Mouse (Mus musculus): Measurements from ENCODE around the gene Pbld2.
A peak's percentile ranks its signal among the peaks of the same experiment; 100 is the strongest.
"Not testable (repeated sequence)": the region's sequence is repeated elsewhere in the genome, so short reads cannot be mapped to it uniquely, and the experiment has no call there.

The Pbld2 gene

GRCm38 (mm10) chr10:63025491-63026011 is 1.4 kb downstream of the Pbld2 start:
- DNase-seq (ENCODE audit: low spot score): no peak

DNA sequence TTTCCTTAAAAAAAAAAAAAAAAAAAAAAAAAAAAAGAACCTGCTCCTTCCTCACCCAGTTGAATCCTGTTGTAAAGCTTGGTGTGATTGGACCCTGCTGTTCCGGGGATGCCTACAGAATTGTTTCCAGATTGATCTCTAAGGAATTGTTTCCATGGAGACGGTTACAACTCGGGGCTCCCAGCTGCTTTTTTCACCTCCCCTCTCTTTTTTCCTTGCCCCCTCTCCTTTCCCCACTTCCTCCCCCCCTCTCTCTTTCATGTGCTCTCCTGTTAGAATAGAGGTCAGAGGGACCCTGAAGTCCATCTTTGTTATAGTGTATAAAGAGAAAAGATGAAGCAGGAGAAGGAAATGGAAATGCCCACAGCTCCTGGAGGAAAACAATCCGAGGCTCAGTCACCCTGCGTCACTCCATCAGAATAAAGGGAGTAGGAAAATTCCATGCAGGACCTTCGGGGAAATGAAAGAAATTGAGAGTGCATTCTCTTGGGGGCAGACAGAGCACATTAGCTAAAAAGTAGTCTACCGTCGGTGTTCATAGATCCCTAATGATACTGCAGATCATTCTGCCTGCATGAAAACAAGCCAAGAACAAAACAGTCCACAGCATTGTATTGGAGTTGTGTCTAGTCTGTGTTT is 2.2 kb downstream of the Pbld2 start:
- no peak for DNase-seq (ENCODE audit: low spot score)

- no peak for DNase-seq (ENCODE audit: low spot score)
These were observed 2.7 kb downstream of the Pbld2 start for GRCm38 (mm10) chr10:63026795-63027160.

GRCm38 (mm10) chr10:63027376-63028161 is 3.5 kb downstream of the Pbld2 start:
- DNase-seq (ENCODE audit: low spot score): no peak

- DNase-seq (ENCODE audit: low spot score): no peak
These were observed 4.3 kb downstream of the Pbld2 start for GRCm38 (mm10) chr10:63028396-63028795.

DNA sequence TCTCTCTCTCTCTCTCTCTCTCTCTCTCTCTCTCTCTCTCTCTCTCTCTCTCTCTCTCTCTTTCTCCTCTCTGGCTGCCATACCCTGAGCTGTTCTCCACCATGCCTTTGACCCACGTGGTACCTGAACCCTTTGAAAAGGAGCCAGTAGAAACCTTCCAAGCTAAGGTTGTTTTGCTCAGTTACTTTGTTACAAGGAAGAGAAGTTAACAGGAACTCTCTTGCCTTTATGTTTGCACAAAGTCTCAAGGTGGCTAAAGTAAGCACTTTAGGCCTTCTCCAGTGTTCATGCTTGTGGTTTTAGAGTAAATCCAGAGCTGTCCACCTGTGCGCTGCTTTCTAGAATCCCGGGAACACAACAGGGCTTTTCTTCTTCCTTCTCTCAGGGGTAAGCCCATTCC is 8.2 kb downstream of the Pbld2 start:
- DNase-seq (ENCODE audit: low spot score): no peak

GRCm38 (mm10) chr10:63032956-63033355 is 8.8 kb downstream of the Pbld2 start:
- no peak for DNase-seq (ENCODE audit: low spot score)

GRCm38 (mm10) chr10:63038571-63039320 is 14.6 kb downstream of the Pbld2 start:
- no peak for DNase-seq (ENCODE audit: low spot score)

GRCm38 (mm10) chr10:63039867-63040628 is 15.9 kb downstream of the Pbld2 start:
- no peak for DNase-seq (ENCODE audit: low spot score)

DNA sequence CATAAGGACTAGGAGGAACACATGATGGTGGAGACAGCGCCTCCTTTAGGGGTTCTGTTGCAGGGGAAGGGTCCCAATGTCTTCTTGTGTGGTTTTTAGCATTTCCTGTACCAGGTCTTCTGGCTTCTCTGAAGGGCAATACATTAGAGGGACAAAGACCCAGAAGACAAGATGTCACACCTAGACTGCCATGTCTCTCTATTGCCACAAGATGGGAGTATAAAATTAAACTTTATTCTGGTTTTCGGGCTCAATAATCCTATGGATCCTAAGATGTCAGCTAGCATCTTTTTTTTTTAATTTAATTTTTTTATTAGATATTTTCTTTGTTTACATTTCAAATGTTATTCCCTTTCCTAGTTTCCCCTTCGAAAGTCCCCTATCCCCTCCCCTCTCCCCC is 19.0 kb downstream of the Pbld2 start:
- no peak for DNase-seq (ENCODE audit: low spot score)

DNA sequence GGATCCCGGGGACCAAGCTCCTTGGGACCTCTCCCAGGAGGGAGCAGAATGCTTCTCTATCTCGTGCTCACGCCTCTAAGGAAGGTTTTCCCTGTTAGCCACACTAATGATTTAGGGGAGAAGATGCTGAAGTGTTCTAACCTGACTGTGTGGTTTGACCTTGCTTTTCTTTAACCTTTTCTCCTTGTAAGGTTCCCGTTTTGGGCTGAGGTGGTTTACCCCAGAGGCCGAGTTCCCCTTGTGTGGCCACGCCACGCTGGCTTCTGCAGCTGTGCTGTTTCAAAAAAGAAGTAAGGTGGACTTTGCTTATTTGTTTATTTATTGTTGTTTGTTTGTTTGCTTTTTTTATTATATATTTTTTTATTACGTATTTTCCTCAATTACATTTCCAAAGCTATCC is 23.6 kb downstream of the Pbld2 start:
- DNase-seq (ENCODE audit: low spot score): no peak

- no peak for DNase-seq (ENCODE audit: low spot score)
These were observed 25.0 kb downstream of the Pbld2 start for GRCm38 (mm10) chr10:63049106-63049505.

GRCm38 (mm10) chr10:63051267-63051666 is 27.2 kb downstream of the Pbld2 start:
- DNase-seq (ENCODE audit: low spot score): no peak

- no peak for DNase-seq (ENCODE audit: low spot score)
These were observed 27.9 kb downstream of the Pbld2 start for GRCm38 (mm10) chr10:63052011-63052410.

GRCm38 (mm10) chr10:63053007-63053406 is 28.9 kb downstream of the Pbld2 start:
- DNase-seq (ENCODE audit: low spot score): no peak

DNA sequence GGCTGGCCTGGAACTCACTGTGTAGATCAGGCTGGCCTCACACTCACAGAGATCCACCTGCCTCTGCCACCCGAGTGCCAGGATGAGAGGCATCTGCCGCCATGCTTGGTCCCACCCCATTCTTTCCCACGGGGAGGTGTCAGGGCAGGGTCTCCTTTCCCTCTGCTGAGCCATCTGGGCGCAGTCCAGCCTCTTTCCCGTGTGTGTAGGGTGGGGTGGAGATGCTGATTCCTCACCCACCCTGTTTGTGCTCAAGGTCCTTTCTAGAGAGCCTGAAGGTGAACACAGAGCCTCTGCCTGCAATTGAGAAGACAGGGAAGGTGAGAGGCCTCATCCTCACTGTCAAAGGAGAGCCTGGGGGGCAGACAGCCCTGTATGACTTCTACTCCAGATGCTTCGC is 30.0 kb downstream of the Pbld2 start:
- not testable (repeated sequence) for DNase-seq (ENCODE audit: low spot score)

DNA sequence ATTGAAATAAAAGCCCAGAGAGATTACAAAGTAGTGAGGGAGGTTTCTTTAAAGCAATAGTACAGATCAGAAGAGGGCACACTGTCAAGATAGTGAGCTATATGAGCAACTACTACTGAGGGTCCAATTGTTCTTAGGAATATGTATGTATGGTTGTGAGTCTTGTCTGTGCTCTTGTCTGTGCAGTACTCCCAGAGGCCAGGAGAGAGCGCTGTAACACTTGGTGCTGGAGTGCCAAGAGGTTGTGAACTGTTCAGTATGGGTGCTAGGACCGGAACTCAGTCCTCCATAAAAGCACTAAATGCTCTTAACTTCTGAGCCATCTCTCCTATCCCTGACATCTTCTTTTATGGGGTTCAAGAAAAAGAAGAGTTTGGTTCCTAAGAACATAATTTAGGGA is 30.5 kb downstream of the Pbld2 start:
- DNase-seq (ENCODE audit: low spot score): no peak

DNA sequence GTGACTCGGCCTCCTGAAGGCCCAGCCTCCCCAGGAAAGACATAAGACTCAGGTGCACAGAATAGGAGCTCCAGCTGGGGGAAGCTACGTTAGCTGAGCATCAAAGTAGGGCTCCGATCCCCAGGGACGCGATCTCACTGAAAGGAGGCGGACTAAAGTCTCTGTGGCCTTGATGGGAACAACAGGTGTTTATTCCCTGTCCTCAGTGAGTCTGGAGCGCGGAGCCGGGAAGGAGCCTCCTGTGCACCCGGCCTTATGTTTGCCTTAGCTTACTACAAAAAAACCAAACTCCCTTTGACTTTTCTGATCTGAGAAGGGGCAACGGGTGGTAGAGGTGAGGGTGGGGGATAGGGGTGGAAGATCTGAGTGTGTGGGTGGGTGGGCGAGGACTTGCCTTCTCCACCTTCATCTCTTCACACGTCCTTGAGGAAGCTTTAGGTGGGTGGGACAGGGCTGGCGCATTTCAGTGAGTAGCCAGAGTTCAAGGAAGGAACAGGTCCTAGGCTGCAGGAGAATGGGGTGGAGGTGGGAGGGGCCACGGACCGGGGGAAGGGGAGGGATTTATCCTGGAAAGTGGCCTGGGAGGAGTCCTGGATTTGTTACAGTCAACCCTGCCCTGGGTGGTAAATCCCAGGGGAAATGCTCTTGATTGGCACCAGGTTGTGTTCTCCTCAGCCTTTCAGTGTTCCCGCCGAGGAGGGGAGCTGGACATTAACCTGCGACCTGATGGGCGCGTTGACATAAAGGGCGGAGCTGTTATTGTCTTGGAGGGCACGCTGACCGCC is 33.0 kb downstream of the Pbld2 start:
- DNase-seq (ENCODE audit: low spot score): peak; percentile 45

DNA sequence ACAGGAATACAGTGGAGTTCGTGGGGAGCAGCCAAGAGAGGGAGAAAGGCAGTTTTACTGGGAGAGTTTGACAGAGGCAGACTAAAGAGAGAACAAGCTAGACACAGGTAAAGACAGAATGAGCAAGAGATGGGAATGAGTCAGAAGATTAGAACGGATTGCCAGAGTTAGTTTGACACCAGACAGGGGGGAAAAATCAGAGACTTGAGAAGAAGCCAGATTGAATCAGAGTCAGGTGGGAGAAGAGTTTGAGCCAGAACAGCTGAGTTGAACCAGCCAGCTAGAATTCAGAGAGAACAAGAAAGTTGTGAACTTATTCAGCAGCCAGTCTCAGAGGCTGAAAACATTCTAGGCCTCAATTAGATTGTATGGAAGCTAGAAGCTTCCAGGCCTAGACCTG is 35.7 kb downstream of the Pbld2 start, which contains the start of gene Pbld1:
Gene Pbld1 (plus strand): TSS at position 301 of the 400 bp plus-strand sequence.
- DNase-seq (ENCODE audit: low spot score): no peak

DNA sequence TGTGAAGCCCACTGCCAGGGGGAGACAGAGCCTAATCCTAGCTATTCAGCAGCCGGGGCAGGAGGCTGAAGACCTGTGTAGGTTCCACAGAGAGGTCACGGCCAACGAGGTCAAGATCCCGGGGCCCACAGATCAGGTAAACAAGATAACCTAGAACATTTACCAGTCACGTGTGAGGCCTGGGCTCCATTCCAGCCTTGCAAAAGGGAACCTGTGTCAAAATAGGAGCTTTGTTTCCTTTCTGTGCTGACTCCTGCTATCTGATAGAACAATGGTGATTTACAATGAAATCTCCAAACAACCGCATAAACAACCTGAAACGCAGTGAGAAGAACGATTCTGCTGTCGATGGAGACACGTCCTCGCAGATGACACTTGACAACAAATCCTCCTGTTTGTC is 36.3 kb downstream of the Pbld2 start:
- peak; percentile 42 for DNase-seq (ENCODE audit: low spot score)

- no peak for DNase-seq (ENCODE audit: low spot score)
These were observed 37.2 kb downstream of the Pbld2 start for GRCm38 (mm10) chr10:63061266-63061665.
